Mouse (Mus musculus): ENCODE measurements around the gene Pla2g2d. TPM values are rescaled to one million over a fixed set of nuclear protein-coding genes. Genes with fewer than 3 reads are reported as not detected.

The Pla2g2d gene
- polyA plus RNA-seq, 1 experiment from 2014 or later, result 0.20 TPM

DNA sequence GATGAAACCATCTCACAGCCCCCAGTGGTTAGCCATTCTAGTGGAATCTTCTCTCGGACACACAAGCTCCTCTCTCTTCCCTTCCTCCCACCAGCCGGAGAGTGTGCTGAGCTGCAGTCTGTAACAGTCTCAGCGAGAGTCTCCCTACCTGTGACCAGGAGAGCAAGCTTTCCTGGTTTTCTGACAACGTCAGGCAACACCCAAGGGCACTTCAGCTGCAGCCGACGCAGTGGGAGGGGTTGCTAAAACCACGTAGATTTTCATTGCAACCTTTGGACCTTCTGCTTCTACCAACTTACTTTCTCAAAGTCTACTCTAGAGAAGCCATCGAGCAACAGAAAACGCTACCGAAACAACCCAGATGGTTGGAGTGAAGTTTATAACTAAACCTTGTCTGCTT, 3.6 kb upstream of the Pla2g2d start:
- H3K4me2 ChIP-seq (ENCODE audit: low read length), result no peak overlapping the region
- no peak for ATAC-seq
- H3K4me3 ChIP-seq (ENCODE audit: low read depth, low read length), result no peak overlapping the region
- H3K4me1 ChIP-seq (ENCODE audit: control insufficient read depth, insufficient read depth, low read length), result no peaks in the 10 kb centered on the region
- H3K9me3 ChIP-seq (replicated peaks; ENCODE audit: control insufficient read depth, low read length, poor library complexity, severe bottlenecking), result no peaks in the 10 kb centered on the region
- H3K27ac ChIP-seq (ENCODE audit: low read length), result no peak overlapping the region
- H3K36me3 ChIP-seq (ENCODE audit: control insufficient read depth, insufficient read depth, low read length), result no peaks in the 10 kb centered on the region
- H3K9ac ChIP-seq (ENCODE audit: low read depth, low read length), result no peak overlapping the region
- no peaks in the 10 kb centered on the region for H3K27me3 ChIP-seq (ENCODE audit: control insufficient read depth, insufficient read depth, low read depth, low read length)
- WGBS, result 88% methylated on average over 10 of the region's 10 CpGs

DNA sequence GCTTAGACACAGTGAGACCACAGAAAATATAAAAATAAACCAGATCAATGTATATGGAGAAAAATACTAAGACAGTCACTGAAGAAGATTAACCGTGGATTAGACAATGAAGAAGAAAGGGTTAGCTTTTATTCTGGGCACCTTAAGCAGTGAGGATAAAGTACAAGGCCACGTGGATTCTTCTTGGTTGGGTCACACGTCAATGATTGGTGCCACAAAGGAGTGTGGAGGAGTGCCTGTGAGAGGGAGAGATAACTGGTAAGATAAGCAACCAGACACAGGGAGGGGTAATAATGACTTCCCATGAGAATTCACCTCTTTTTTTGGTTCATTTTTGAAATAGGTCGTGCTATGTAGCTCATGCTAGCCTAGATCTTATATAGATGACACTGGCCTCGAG, 3.1 kb upstream of the Pla2g2d start:
- 0 out of 2 replicates have a peak, but pooled peaks cover under 1% of the 10 kb centered on the region for H3K4me1 ChIP-seq (ENCODE audit: control insufficient read depth, insufficient read depth, low read length)
- no peak overlapping the region for H3K9ac ChIP-seq (ENCODE audit: low read depth, low read length)
- no peak overlapping the region for H3K4me3 ChIP-seq (ENCODE audit: low read depth, low read length)
- H3K27ac ChIP-seq (ENCODE audit: low read length), result no peak overlapping the region
- H3K36me3 ChIP-seq (ENCODE audit: control insufficient read depth, insufficient read depth, low read length), result no peaks in the 10 kb centered on the region
- H3K27me3 ChIP-seq (ENCODE audit: control insufficient read depth, insufficient read depth, low read depth, low read length), result no peaks in the 10 kb centered on the region
- 74% methylated on average over 5 of the region's 5 CpGs for WGBS
- H3K9me3 ChIP-seq (replicated peaks; ENCODE audit: control insufficient read depth, low read length, poor library complexity, severe bottlenecking), result no peaks in the 10 kb centered on the region
- H3K4me2 ChIP-seq (ENCODE audit: low read length), result no peak overlapping the region
- ATAC-seq, result no peak

DNA sequence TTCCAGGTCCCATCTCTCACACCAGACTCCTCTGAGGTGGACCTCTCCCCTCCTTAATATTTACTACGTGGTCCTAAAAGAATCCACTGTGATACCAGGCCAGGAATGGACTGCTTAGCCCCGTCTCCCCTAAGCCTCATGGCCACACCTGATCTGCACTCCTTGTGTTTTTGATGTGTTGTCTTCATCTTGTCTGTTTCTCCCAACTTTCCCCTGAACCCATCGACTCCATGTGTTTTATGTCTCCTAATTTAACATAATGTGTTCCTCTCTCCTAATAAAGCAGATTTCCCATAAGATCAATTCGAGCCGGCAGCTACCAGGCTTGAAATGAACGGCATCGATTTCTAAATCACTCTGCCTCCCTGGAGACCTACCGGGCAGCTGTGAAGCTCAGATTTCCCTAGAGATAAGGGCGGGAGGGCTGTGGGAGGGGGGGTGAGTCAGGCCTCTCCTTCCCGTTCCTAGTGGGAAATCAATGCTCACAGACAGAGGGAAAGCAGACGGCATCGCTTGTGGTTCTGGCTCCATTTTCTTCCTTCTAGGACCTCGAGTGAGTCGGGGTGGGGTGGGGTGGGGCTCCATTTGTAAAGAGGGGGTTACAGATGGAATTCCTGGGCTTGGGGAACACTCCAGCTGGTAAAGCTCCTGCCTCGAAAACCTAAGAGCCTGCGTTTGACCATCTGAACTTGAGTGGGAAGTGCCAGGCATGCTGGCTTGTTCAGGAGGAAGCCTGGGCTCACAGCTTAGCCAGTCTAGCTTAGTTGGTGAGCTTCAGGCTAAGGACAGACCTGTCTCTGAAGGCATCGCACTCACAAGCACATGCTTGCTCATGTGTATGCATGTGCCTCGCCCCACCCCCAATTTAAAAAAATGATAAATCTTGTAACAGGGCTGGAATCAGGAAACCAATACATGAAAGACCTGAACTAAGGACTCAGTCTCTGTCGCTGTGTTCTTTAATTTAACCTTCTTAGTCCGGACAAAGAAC, 2.2 kb downstream of the Pla2g2d start:
- no peaks in the 10 kb centered on the region for H3K36me3 ChIP-seq (ENCODE audit: control insufficient read depth, insufficient read depth, low read length)
- no peak overlapping the region for H3K27ac ChIP-seq (ENCODE audit: low read length)
- H3K4me3 ChIP-seq (ENCODE audit: low read depth, low read length), result no peak overlapping the region
- H3K4me2 ChIP-seq (ENCODE audit: low read length), result no peak overlapping the region
- 0 out of 2 replicates have a peak, but pooled peaks cover 4% of the 10 kb centered on the region for H3K4me1 ChIP-seq (ENCODE audit: control insufficient read depth, insufficient read depth, low read length)
- WGBS, result 40% methylated on average over 20 of the region's 20 CpGs
- H3K9me3 ChIP-seq (replicated peaks; ENCODE audit: control insufficient read depth, low read length, poor library complexity, severe bottlenecking), result no peaks in the 10 kb centered on the region
- ATAC-seq, result no peak
- H3K27me3 ChIP-seq (ENCODE audit: control insufficient read depth, insufficient read depth, low read depth, low read length), result no peaks in the 10 kb centered on the region
- no peak overlapping the region for H3K9ac ChIP-seq (ENCODE audit: low read depth, low read length)

DNA sequence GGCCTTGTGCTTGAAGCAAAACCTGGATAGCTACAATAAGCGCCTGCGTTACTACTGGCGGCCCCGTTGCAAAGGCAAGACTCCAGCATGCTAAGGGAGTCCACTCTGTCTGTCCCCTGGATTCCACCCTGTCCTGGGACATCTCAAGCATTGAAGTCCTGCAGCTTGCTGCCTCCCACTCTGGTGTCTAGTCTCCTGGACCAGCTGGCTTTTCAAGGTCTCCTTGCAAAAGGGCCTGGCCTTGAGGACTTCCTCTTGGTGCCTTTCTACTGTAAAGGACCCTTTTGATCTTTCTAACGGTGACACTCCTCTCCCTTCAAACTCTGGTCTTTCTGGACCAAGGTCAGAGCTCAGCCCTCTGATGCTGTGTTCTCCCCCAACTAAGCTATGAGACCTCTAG, 4.8 kb downstream of the Pla2g2d start:
- Histone ChIP-seq H3K4me2 (ENCODE audit: low read length) (no peak overlapping the region), H3K27me3 (ENCODE audit: control insufficient read depth, insufficient read depth, low read depth, low read length) (no peaks in the 10 kb centered on the region)
- 93% methylated on average over 5 of the region's 5 CpGs for WGBS

DNA sequence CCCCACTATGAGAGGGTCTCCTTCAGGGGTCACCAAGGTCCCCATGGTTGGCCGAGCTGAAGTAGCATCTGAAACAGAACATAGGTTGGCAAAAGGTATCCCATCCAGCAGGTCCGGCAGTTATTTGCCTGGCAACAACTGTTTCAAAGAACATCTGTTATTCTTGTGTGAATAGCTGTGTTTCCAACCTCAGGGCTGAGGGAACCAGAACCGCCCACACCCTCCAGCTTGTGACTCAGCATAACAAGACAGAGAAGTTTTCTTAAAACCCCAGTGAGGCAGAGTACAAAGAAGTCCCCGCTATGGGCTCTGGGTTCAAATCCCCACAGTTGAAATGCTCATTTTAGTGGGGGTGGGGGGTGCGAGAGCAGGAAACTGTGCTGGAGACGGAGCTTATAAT, 6.6 kb downstream of the Pla2g2d start:
- H3K9ac ChIP-seq (ENCODE audit: low read depth, low read length), result no peak overlapping the region
- H3K4me1 ChIP-seq (ENCODE audit: control insufficient read depth, insufficient read depth, low read length), result 0 out of 2 replicates have a peak, but pooled peaks cover 4% of the 10 kb centered on the region
- H3K9me3 ChIP-seq (replicated peaks; ENCODE audit: control insufficient read depth, low read length, poor library complexity, severe bottlenecking), result no peaks in the 10 kb centered on the region
- 83% methylated on average over 6 of the region's 6 CpGs for WGBS
- no peaks in the 10 kb centered on the region for H3K36me3 ChIP-seq (ENCODE audit: control insufficient read depth, insufficient read depth, low read length)
- H3K4me2 ChIP-seq (ENCODE audit: low read length), result no peak overlapping the region
- no peak overlapping the region for H3K4me3 ChIP-seq (ENCODE audit: low read depth, low read length)
- ATAC-seq, result no peak
- no peak overlapping the region for H3K27ac ChIP-seq (ENCODE audit: low read length)
- no peaks in the 10 kb centered on the region for H3K27me3 ChIP-seq (ENCODE audit: control insufficient read depth, insufficient read depth, low read depth, low read length)

More for the DNA sequence above, 4.8 kb downstream of the Pla2g2d start:
- Histone ChIP-seq H3K4me1 (ENCODE audit: control insufficient read depth, insufficient read depth, low read length) (0 out of 2 replicates have a peak, but pooled peaks cover 4% of the 10 kb centered on the region), H3K9me3 (replicated peaks; ENCODE audit: control insufficient read depth, low read length, poor library complexity, severe bottlenecking) (no peaks in the 10 kb centered on the region), H3K27ac (ENCODE audit: low read length) (no peak overlapping the region), H3K36me3 (ENCODE audit: control insufficient read depth, insufficient read depth, low read length) (no peaks in the 10 kb centered on the region), H3K4me3 (ENCODE audit: low read depth, low read length) (no peak overlapping the region), H3K9ac (ENCODE audit: low read depth, low read length) (no peak overlapping the region)
- ATAC-seq, result no peak

DNA sequence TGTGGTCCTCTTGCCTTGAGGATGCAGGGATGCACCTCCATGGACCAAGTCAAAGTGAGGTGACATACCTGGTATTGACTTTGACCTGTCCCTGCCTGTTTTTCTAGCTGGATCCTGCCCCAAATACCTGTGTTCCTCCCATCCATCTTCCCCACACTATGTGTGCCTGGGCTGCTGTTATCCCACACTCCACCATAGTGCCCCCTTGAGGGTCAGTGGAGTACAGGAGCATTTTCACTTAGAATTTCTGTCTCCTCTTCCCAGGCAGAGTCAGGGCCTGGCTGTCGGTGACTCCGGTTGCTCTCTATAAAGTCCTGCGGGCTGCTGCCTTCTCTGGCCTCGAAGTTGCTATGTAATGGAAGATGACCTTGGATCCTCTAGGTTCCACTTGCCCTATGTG, 10.2 kb downstream of the Pla2g2d start:
- no peak overlapping the region for H3K9ac ChIP-seq (ENCODE audit: low read depth, low read length)
- H3K4me3 ChIP-seq (ENCODE audit: low read depth, low read length), result no peak overlapping the region
- H3K36me3 ChIP-seq (ENCODE audit: control insufficient read depth, insufficient read depth, low read length), result no peaks in the 10 kb centered on the region
- no peaks in the 10 kb centered on the region for H3K4me1 ChIP-seq (ENCODE audit: control insufficient read depth, insufficient read depth, low read length)
- WGBS, result 72% methylated on average over 4 of the region's 4 CpGs
- no peak overlapping the region for H3K27ac ChIP-seq (ENCODE audit: low read length)
- no peaks in the 10 kb centered on the region for H3K9me3 ChIP-seq (replicated peaks; ENCODE audit: control insufficient read depth, low read length, poor library complexity, severe bottlenecking)
- H3K27me3 ChIP-seq (ENCODE audit: control insufficient read depth, insufficient read depth, low read depth, low read length), result no peaks in the 10 kb centered on the region
- ATAC-seq, result no peak
- no peak overlapping the region for H3K4me2 ChIP-seq (ENCODE audit: low read length)

DNA sequence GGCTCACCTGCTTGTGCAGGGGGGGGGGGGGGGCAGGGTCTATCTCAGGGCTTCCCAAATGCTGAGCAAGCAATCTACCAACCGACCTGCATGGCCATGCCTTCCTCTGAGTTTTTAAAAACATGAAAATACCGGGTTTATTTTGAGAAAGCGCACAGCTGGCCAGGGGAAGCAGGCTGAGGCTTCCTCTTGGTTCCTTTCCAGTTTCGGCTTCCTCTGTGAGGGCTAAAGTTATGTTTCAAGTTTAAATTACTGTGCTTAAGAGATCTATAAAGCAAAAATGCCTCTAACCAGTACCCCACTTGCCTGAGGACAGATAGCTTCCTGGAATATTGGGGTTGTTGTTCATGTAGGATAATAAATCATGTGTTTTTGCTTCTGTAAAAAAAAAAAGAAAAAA, 10.6 kb downstream of the Pla2g2d start:
- H3K4me1 ChIP-seq (ENCODE audit: control insufficient read depth, insufficient read depth, low read length), result no peaks in the 10 kb centered on the region
- H3K9me3 ChIP-seq (replicated peaks; ENCODE audit: control insufficient read depth, low read length, poor library complexity, severe bottlenecking), result no peaks in the 10 kb centered on the region
- 83% methylated on average over 4 of the region's 4 CpGs for WGBS
- H3K4me3 ChIP-seq (ENCODE audit: low read depth, low read length), result no peak overlapping the region
- H3K27me3 ChIP-seq (ENCODE audit: control insufficient read depth, insufficient read depth, low read depth, low read length), result no peaks in the 10 kb centered on the region
- H3K4me2 ChIP-seq (ENCODE audit: low read length), result no peak overlapping the region
- ATAC-seq, result no peak
- H3K27ac ChIP-seq (ENCODE audit: low read length), result no peak overlapping the region
- H3K36me3 ChIP-seq (ENCODE audit: control insufficient read depth, insufficient read depth, low read length), result no peaks in the 10 kb centered on the region
- no peak overlapping the region for H3K9ac ChIP-seq (ENCODE audit: low read depth, low read length)

DNA sequence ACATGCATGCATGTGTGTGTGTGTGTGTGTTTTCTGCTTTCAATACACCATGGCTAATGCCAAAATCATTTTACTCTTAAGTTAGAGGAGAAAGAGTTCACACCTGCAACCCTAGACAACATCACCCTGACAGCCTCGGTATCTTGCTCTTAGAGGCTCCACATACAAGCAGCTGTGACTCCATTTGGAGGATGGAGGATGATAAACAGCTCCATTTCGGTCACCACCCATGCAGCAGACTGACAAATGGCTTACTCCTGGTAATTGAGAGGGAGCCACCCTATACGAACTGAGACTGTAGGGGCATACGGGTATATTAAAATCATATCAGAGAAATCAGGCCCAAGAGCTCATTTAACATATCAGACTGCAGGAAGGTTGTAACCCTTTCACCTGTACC, 12.8 kb downstream of the Pla2g2d start:
- no peak overlapping the region for H3K9ac ChIP-seq (ENCODE audit: low read depth, low read length)
- ATAC-seq, result no peak
- no peaks in the 10 kb centered on the region for H3K36me3 ChIP-seq (ENCODE audit: control insufficient read depth, insufficient read depth, low read length)
- H3K27me3 ChIP-seq (ENCODE audit: control insufficient read depth, insufficient read depth, low read depth, low read length), result no peaks in the 10 kb centered on the region
- H3K4me1 ChIP-seq (ENCODE audit: control insufficient read depth, insufficient read depth, low read length), result no peaks in the 10 kb centered on the region
- H3K9me3 ChIP-seq (replicated peaks; ENCODE audit: control insufficient read depth, low read length, poor library complexity, severe bottlenecking), result no peaks in the 10 kb centered on the region
- H3K4me2 ChIP-seq (ENCODE audit: low read length), result no peak overlapping the region
- WGBS, result 81% methylated on average over 4 of the region's 4 CpGs
- H3K27ac ChIP-seq (ENCODE audit: low read length), result no peak overlapping the region
- H3K4me3 ChIP-seq (ENCODE audit: low read depth, low read length), result no peak overlapping the region

DNA sequence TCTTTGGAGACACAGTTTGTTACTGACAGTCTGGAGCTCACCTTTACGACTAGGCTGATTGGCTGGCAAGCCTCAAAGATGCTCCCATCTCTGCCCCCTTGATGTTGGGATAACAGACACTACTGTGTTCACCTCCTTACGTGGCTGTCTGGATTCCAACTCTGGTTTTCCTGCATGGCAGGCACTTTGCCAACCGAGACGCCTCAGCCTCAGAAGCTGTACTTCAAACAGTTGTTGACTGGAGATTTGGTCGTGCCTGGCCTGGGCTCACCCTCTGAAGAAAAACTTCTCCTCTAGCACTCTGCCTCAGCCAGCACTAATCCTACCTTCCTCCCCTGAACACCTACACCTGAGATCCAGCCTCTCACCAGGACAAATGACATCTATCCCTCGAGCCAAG, 15.9 kb downstream of the Pla2g2d start:
- ATAC-seq, result no peak
- no peak overlapping the region for H3K27ac ChIP-seq (ENCODE audit: low read length)
- H3K9me3 ChIP-seq (replicated peaks; ENCODE audit: control insufficient read depth, low read length, poor library complexity, severe bottlenecking), result no peaks in the 10 kb centered on the region
- H3K4me1 ChIP-seq (ENCODE audit: control insufficient read depth, insufficient read depth, low read length), result no peaks in the 10 kb centered on the region
- WGBS, result 70% methylated on average over 6 of the region's 6 CpGs
- no peak overlapping the region for H3K4me2 ChIP-seq (ENCODE audit: low read length)
- no peaks in the 10 kb centered on the region for H3K27me3 ChIP-seq (ENCODE audit: control insufficient read depth, insufficient read depth, low read depth, low read length)
- no peak overlapping the region for H3K9ac ChIP-seq (ENCODE audit: low read depth, low read length)
- no peaks in the 10 kb centered on the region for H3K36me3 ChIP-seq (ENCODE audit: control insufficient read depth, insufficient read depth, low read length)
- H3K4me3 ChIP-seq (ENCODE audit: low read depth, low read length), result no peak overlapping the region
